Mouse (Mus musculus): ENCODE data around the gene Hbb-y. TPM values are rescaled to one million over a fixed set of nuclear protein-coding genes. Genes with fewer than 3 reads are reported as not detected.

The Hbb-y gene
- not detected in 2 replicates for polyA plus RNA-seq (2012; rRNA removed; ENCODE audit: low replicate concordance)

GRCm38 (mm10) chr7:103853090-103853489 is at the start of gene Hbb-y:
TSS of gene Hbb-y (minus strand) at chr7:103853216.

GRCm38 (mm10) chr7:103894385-103894784 is 41.4 kb upstream of the Hbb-y start, which contains the start of gene Olfr64:
TSS of gene Olfr64 (minus strand) at chr7:103894485.

GRCm38 (mm10) chr7:103886152-103886551 is 33.1 kb upstream of the Hbb-y start, which contains the start of gene Olfr66:
TSS of gene Olfr66 (minus strand) at chr7:103886252.

GRCm38 (mm10) chr7:103843034-103843433 is 10.0 kb downstream of the Hbb-y start, which contains the start of gene Hbb-bh1:
TSS of gene Hbb-bh1 (minus strand) at chr7:103843164.

GRCm38 (mm10) chr7:103840268-103840667 is 12.7 kb downstream of the Hbb-y start, which contains the start of gene Hbb-bh2:
TSS of gene Hbb-bh2 (minus strand) at chr7:103840520.

GRCm38 (mm10) chr7:103827808-103828207 is 25.2 kb downstream of the Hbb-y start, which contains the start of gene Hbb-bs:
TSS of gene Hbb-bs (minus strand) at chr7:103828096.

GRCm38 (mm10) chr7:103813766-103814165 is 39.2 kb downstream of the Hbb-y start, which contains the start of gene Hbb-bt:
TSS of gene Hbb-bt (minus strand) at chr7:103813996.

Other genes starting within 250 kb of the Hbb-y start
- gene Olfr620, start 240.7 kb downstream of the Hbb-y start, polyA plus RNA-seq (2012; rRNA removed; ENCODE audit: low replicate concordance): not detected in 2 replicates
- gene Olfr622, start 210.5 kb downstream of the Hbb-y start, polyA plus RNA-seq (2012; rRNA removed; ENCODE audit: low replicate concordance): not detected in 2 replicates
- not detected in 2 replicates for gene Olfr623, start 189.5 kb downstream of the Hbb-y start, polyA plus RNA-seq (2012; rRNA removed; ENCODE audit: low replicate concordance)
- gene Olfr624, start 182.0 kb downstream of the Hbb-y start, polyA plus RNA-seq (2012; rRNA removed; ENCODE audit: low replicate concordance): not detected in 2 replicates
- not detected in 2 replicates for gene Olfr625-ps1, start 170.5 kb downstream of the Hbb-y start, polyA plus RNA-seq (2012; rRNA removed; ENCODE audit: low replicate concordance)
- gene Olfr243, start 138.5 kb downstream of the Hbb-y start, polyA plus RNA-seq (2012; rRNA removed; ENCODE audit: low replicate concordance): not detected in 2 replicates
- gene Olfr628, start 122.8 kb downstream of the Hbb-y start, polyA plus RNA-seq (2012; rRNA removed; ENCODE audit: low replicate concordance): not detected in 2 replicates
- gene Olfr629, start 108.3 kb downstream of the Hbb-y start, polyA plus RNA-seq (2012; rRNA removed; ENCODE audit: low replicate concordance): not detected in 2 replicates
- not detected in 2 replicates for gene Olfr630, start 95.9 kb downstream of the Hbb-y start, polyA plus RNA-seq (2012; rRNA removed; ENCODE audit: low replicate concordance)
- gene Olfr69, start 81.6 kb downstream of the Hbb-y start, polyA plus RNA-seq (2012; rRNA removed; ENCODE audit: low replicate concordance): not detected in 2 replicates
- gene Olfr68, start 73.5 kb downstream of the Hbb-y start, polyA plus RNA-seq (2012; rRNA removed; ENCODE audit: low replicate concordance): not detected in 2 replicates
- not detected in 2 replicates for gene Olfr67, start 61.4 kb downstream of the Hbb-y start, polyA plus RNA-seq (2012; rRNA removed; ENCODE audit: low replicate concordance)
- gene Hbb-bt, start 39.2 kb downstream of the Hbb-y start, polyA plus RNA-seq (2012; rRNA removed; ENCODE audit: low replicate concordance): 130 and 168 TPM in 2 replicates
- 1,520 and 2,066 TPM in 2 replicates for gene Hbb-bs, start 25.1 kb downstream of the Hbb-y start, polyA plus RNA-seq (2012; rRNA removed; ENCODE audit: low replicate concordance)
- gene Hbb-bh2, start 12.7 kb downstream of the Hbb-y start, polyA plus RNA-seq (2012; rRNA removed; ENCODE audit: low replicate concordance): not detected in 2 replicates
- not detected in 2 replicates for gene Hbb-bh1, start 10.1 kb downstream of the Hbb-y start, polyA plus RNA-seq (2012; rRNA removed; ENCODE audit: low replicate concordance)
- not detected in 2 replicates for gene Olfr66, start 33.0 kb upstream of the Hbb-y start, polyA plus RNA-seq (2012; rRNA removed; ENCODE audit: low replicate concordance)
- gene Olfr64, start 41.3 kb upstream of the Hbb-y start, polyA plus RNA-seq (2012; rRNA removed; ENCODE audit: low replicate concordance): not detected in 2 replicates
- not detected in 2 replicates for gene Olfr65, start 50.3 kb upstream of the Hbb-y start, polyA plus RNA-seq (2012; rRNA removed; ENCODE audit: low replicate concordance)
- not detected in 2 replicates for gene Olfr631, start 75.6 kb upstream of the Hbb-y start, polyA plus RNA-seq (2012; rRNA removed; ENCODE audit: low replicate concordance)
- not detected in 2 replicates for gene Olfr632, start 81.1 kb upstream of the Hbb-y start, polyA plus RNA-seq (2012; rRNA removed; ENCODE audit: low replicate concordance)
- gene Olfr633, start 91.2 kb upstream of the Hbb-y start, polyA plus RNA-seq (2012; rRNA removed; ENCODE audit: low replicate concordance): not detected in 2 replicates
- gene Olfr635, start 117.9 kb upstream of the Hbb-y start, polyA plus RNA-seq (2012; rRNA removed; ENCODE audit: low replicate concordance): not detected in 2 replicates
- gene Olfr638, start 145.5 kb upstream of the Hbb-y start, polyA plus RNA-seq (2012; rRNA removed; ENCODE audit: low replicate concordance): not detected in 2 replicates
- gene Olfr639, start 164.1 kb upstream of the Hbb-y start, polyA plus RNA-seq (2012; rRNA removed; ENCODE audit: low replicate concordance): not detected in 2 replicates
- not detected in 2 replicates for gene Olfr640, start 172.4 kb upstream of the Hbb-y start, polyA plus RNA-seq (2012; rRNA removed; ENCODE audit: low replicate concordance)
- not detected in 2 replicates for gene Olfr641, start 182.2 kb upstream of the Hbb-y start, polyA plus RNA-seq (2012; rRNA removed; ENCODE audit: low replicate concordance)
- gene Olfr642, start 199.4 kb upstream of the Hbb-y start, polyA plus RNA-seq (2012; rRNA removed; ENCODE audit: low replicate concordance): not detected in 2 replicates
- not detected in 2 replicates for gene 4930516K23Rik, start 208.2 kb upstream of the Hbb-y start, polyA plus RNA-seq (2012; rRNA removed; ENCODE audit: low replicate concordance)
- gene Olfr644, start 218.7 kb upstream of the Hbb-y start, polyA plus RNA-seq (2012; rRNA removed; ENCODE audit: low replicate concordance): not detected in 2 replicates
- gene Olfr645, start 232.2 kb upstream of the Hbb-y start, polyA plus RNA-seq (2012; rRNA removed; ENCODE audit: low replicate concordance): not detected in 2 replicates

All from subcutaneous adipose tissue, adult 2 months (tissue).